Comparison of ENCODE assay signal across 9 mouse cellular contexts in genomic region chr19:47508191-47508590, GRCm38 (mm10). TPM values are rescaled to one million over a fixed set of nuclear protein-coding genes. Genes with fewer than 3 reads are reported as not detected.
DNase-seq lines count a peak whose midpoint lies in the region; ATAC-seq lines count a peak whose summit lies in the region.
"Had no signal": no experiment of that assay in that cellular context is flagged by ENCODE, and none has a peak within 500 bp of the region (broad histone marks: within the 10 kb centered on the region; RNA-seq: fewer than 3 reads in every experiment).

No protein-coding gene starts in this region.

- H3K4me1 ChIP-seq in heart, embryonic 10.5 days: peaks cover 40% of the 10 kb centered on the region
- peaks cover 51% of the 10 kb centered on the region for H3K4me1 ChIP-seq in lung, embryonic 15.5 days
- H3K4me1 ChIP-seq in intestine, embryonic 16.5 days (ENCODE audit: control insufficient read depth, insufficient read depth, low read length): peaks cover 32% of the 10 kb centered on the region

- intact Hi-C loops in heart, postnatal 36 days (cut with DNase I): loop anchor here (5.0 kb wide), 2 partner anchors 109 to 289 kb away; no protein-coding TSS in a partner anchor

- no peaks in the 10 kb centered on the region for H3K27me3 ChIP-seq in heart, embryonic 10.5 days (ENCODE audit: insufficient read depth, poor library complexity, severe bottlenecking)
- H3K27me3 ChIP-seq in lung, embryonic 15.5 days: no peaks in the 10 kb centered on the region
- no peaks in the 10 kb centered on the region for H3K27me3 ChIP-seq in intestine, embryonic 16.5 days (replicated peaks; ENCODE audit: control insufficient read depth, insufficient read depth, low read length)
- no peaks in the 10 kb centered on the region for H3K27me3 ChIP-seq in splenic B cell, adult 2 months (ENCODE audit: control insufficient read depth, insufficient read depth, low read length, poor library complexity, severe bottlenecking)
- H3K27me3 ChIP-seq: embryonic facial prominence, embryonic 12.5 days had no signal

- H3K27ac ChIP-seq in heart, embryonic 10.5 days: peak overlapping the region; percentile 67
- peak overlapping the region; percentile 90 for H3K27ac ChIP-seq in lung, embryonic 15.5 days
- H3K27ac ChIP-seq in intestine, embryonic 16.5 days (ENCODE audit: low read length): peak overlapping the region; percentile 79
- H3K27ac ChIP-seq: embryonic facial prominence, embryonic 12.5 days had no signal

- no peaks in the 10 kb centered on the region for H3K9me3 ChIP-seq in heart, embryonic 10.5 days
- H3K9me3 ChIP-seq in lung, embryonic 15.5 days: no peaks in the 10 kb centered on the region
- H3K9me3 ChIP-seq in intestine, embryonic 16.5 days (ENCODE audit: control insufficient read depth, low read length): no peaks in the 10 kb centered on the region
- H3K9me3 ChIP-seq: embryonic facial prominence, embryonic 12.5 days had no signal

- H3K36me3 ChIP-seq in heart, embryonic 10.5 days: peaks cover 28% of the 10 kb centered on the region
- no peaks in the 10 kb centered on the region for H3K36me3 ChIP-seq in lung, embryonic 15.5 days
- 0 out of 2 replicates have a peak, but pooled peaks cover 2% of the 10 kb centered on the region for H3K36me3 ChIP-seq in intestine, embryonic 16.5 days (ENCODE audit: control insufficient read depth, insufficient read depth, low read length)
- no peaks in the 10 kb centered on the region for H3K36me3 ChIP-seq in splenic B cell, adult 2 months (ENCODE audit: control insufficient read depth, insufficient read depth, low read length, poor library complexity, severe bottlenecking)

- no peak overlapping the region for H3K4me2 ChIP-seq in lung, embryonic 15.5 days
- 0 out of 2 replicates have a peak overlapping the region, but pooled peaks have one; percentile 26 for H3K4me2 ChIP-seq in intestine, embryonic 16.5 days (ENCODE audit: low read depth, low read length)
- H3K4me2 ChIP-seq: embryonic facial prominence, embryonic 12.5 days had no signal

- no peak for DNase-seq in heart, embryonic 10.5 days (ENCODE audit: low spot score)
- DNase-seq in heart, postnatal 36 days: no peak
- no peak for DNase-seq in lung, postnatal 10 days
- peak; percentile 11 for DNase-seq in splenic B cell, adult 2 months (ENCODE audit: low read depth, low spot score)
- no peak for DNase-seq in cerebellum, adult 11-12 months
- DNase-seq in ovary, postnatal 36 days (ENCODE audit: low spot score): no peak

- 55% methylated on average over 3 of the region's 3 CpGs for WGBS in heart, embryonic 10.5 days
- 49% methylated on average over 3 of the region's 3 CpGs for WGBS in lung, embryonic 15.5 days
- 40% methylated on average over 3 of the region's 3 CpGs for WGBS in intestine, embryonic 16.5 days

- no peak overlapping the region for H3K9ac ChIP-seq in lung, embryonic 15.5 days
- H3K9ac ChIP-seq in intestine, embryonic 16.5 days (ENCODE audit: low read depth, low read length): peak overlapping the region; percentile 17; the same call in 1 of the 2 replicates
- H3K9ac ChIP-seq: embryonic facial prominence, embryonic 12.5 days had no signal

- no peak for ATAC-seq in lung, embryonic 15.5 days (ENCODE audit: borderline replicate concordance, extremely low read depth, low FRiP score, low TSS enrichment)
- peak; percentile 62 for ATAC-seq in intestine, embryonic 16.5 days

- no peak overlapping the region for H3K4me3 ChIP-seq in heart, embryonic 10.5 days
- H3K4me3 ChIP-seq in lung, embryonic 15.5 days: no peak overlapping the region
- no peak overlapping the region for H3K4me3 ChIP-seq in intestine, embryonic 16.5 days (ENCODE audit: low read length)
- H3K4me3 ChIP-seq: embryonic facial prominence, embryonic 12.5 days had no signal

RNA-seq across cellular contexts. Expression of gene Stn1, which starts 29.1 kb away (rescaled TPM):
- polyA plus RNA-seq in heart, embryonic 10.5 days (2016; fragmentation: Nextera tagmentation; extraction: Ambion mirVana): 42.2 and 53.8 TPM in 2 replicates
- 10 to 100 TPM; 18.0 to 19.8 TPM for total RNA-seq in heart, postnatal 36 days (2021)
- polyA plus RNA-seq in lung, embryonic 15.5 days (2015; fragmentation: Nextera tagmentation; extraction: Ambion mirVana): 55.9 TPM in 2 replicates
- 39.2 and 43.9 TPM in 2 replicates for polyA plus RNA-seq in intestine, embryonic 16.5 days (2015; fragmentation: Nextera tagmentation; extraction: Ambion mirVana)

RNA-seq across cellular contexts. Expression of gene Sh3pxd2a, which starts 44.0 kb away (rescaled TPM):
- 3.4 and 3.9 TPM in 2 replicates for polyA plus RNA-seq in heart, embryonic 10.5 days (2016; fragmentation: Nextera tagmentation; extraction: Ambion mirVana)
- total RNA-seq in heart, postnatal 36 days (2021): 10 to 100 TPM; 47.7 to 59.2 TPM
- polyA plus RNA-seq in lung, embryonic 15.5 days (2015; fragmentation: Nextera tagmentation; extraction: Ambion mirVana): 6.8 and 7.1 TPM in 2 replicates
- 3.0 and 3.6 TPM in 2 replicates for polyA plus RNA-seq in intestine, embryonic 16.5 days (2015; fragmentation: Nextera tagmentation; extraction: Ambion mirVana)
